Mouse (Mus musculus): ENCODE results near the gene Cygb. TPM values are rescaled to one million over a fixed set of nuclear protein-coding genes. Genes with fewer than 3 reads are reported as not detected.

Cygb gene
- polyA plus RNA-seq, 1 experiment from 2014 or later: 17.5 TPM

GRCm38 (mm10) chr11:116626299-116627071 is 27.6 kb downstream of the Cygb start, which contains the start of gene Rhbdf2:
Rhbdf2 (minus strand) TSS chr11:116627019.
- no peak for ATAC-seq
- no peak within 1 kb of the TSS for H3K27ac ChIP-seq (ENCODE audit: low read depth, low read length)
- whole genome bisulfite sequencing: 78% methylated on average over 10 of the region's 10 CpGs
- no peaks in the 10 kb centered on the region for H3K9me3 ChIP-seq (ENCODE audit: control insufficient read depth)
- no peaks in the 10 kb centered on the region for H3K27me3 ChIP-seq (replicated peaks; ENCODE audit: control insufficient read depth, insufficient read depth, low read length)
- H3K4me2 ChIP-seq (replicated peaks; ENCODE audit: low read depth): no peak within 1 kb of the TSS
- H3K9ac ChIP-seq (ENCODE audit: low read depth, low read length): no peak within 1 kb of the TSS
- H3K36me3 ChIP-seq (ENCODE audit: control insufficient read depth, insufficient read depth): no peaks in the 10 kb centered on the region
- no peak within 1 kb of the TSS for H3K4me3 ChIP-seq (ENCODE audit: low read depth, low read length)
- TF ChIP-seq CTCF (IDR thresholded peaks at IDR 0.05; ENCODE audit: low read depth): no peak
- H3K4me1 ChIP-seq (replicated peaks; ENCODE audit: control insufficient read depth, insufficient read depth, low read length): peaks cover 8% of the 10 kb centered on the region

- Histone ChIP-seq H3K9me3 (ENCODE audit: control insufficient read depth) (no peaks in the 10 kb centered on the region), H3K4me1 (replicated peaks; ENCODE audit: control insufficient read depth, insufficient read depth, low read length) (peaks cover 14% of the 10 kb centered on the region), H3K36me3 (ENCODE audit: control insufficient read depth, insufficient read depth) (no peaks in the 10 kb centered on the region), H3K4me2 (replicated peaks; ENCODE audit: low read depth) (no peak overlapping the region), H3K9ac (ENCODE audit: low read depth, low read length) (no peak overlapping the region), H3K27ac (ENCODE audit: low read depth, low read length) (no peak overlapping the region), H3K27me3 (replicated peaks; ENCODE audit: control insufficient read depth, insufficient read depth, low read length) (no peaks in the 10 kb centered on the region), H3K4me3 (ENCODE audit: low read depth, low read length) (no peak overlapping the region)
- WGBS: 71% methylated on average over 17 of the region's 17 CpGs
- ATAC-seq: no peak
- peak; percentile 80 for TF ChIP-seq CTCF (IDR thresholded peaks at IDR 0.05; ENCODE audit: low read depth)
Measured at GRCm38 (mm10) chr11:116625081-116626000, 28.8 kb downstream of the Cygb start.

- no peak for TF ChIP-seq CTCF (IDR thresholded peaks at IDR 0.05; ENCODE audit: low read depth)
- peak overlapping the region; percentile 70 for H3K9ac ChIP-seq (ENCODE audit: low read depth, low read length)
- H3K27me3 ChIP-seq (replicated peaks; ENCODE audit: control insufficient read depth, insufficient read depth, low read length): no peaks in the 10 kb centered on the region
- H3K4me3 ChIP-seq (ENCODE audit: low read depth, low read length): peak overlapping the region; percentile 72
- 15% methylated on average over 36 of the region's 42 CpGs for WGBS
- ATAC-seq: peak; percentile 80
- H3K36me3 ChIP-seq (ENCODE audit: control insufficient read depth, insufficient read depth): no peaks in the 10 kb centered on the region
- peaks cover 19% of the 10 kb centered on the region for H3K4me1 ChIP-seq (replicated peaks; ENCODE audit: control insufficient read depth, insufficient read depth, low read length)
- H3K27ac ChIP-seq (ENCODE audit: low read depth, low read length): peak overlapping the region; percentile 84
- H3K9me3 ChIP-seq (ENCODE audit: control insufficient read depth): no peaks in the 10 kb centered on the region
- peak overlapping the region; percentile 79 for H3K4me2 ChIP-seq (replicated peaks; ENCODE audit: low read depth)
Measured at GRCm38 (mm10) chr11:116624131-116624832, 29.8 kb downstream of the Cygb start.

GRCm38 (mm10) chr11:116623281-116624124 is 30.6 kb downstream of the Cygb start:
- H3K27me3 ChIP-seq (replicated peaks; ENCODE audit: control insufficient read depth, insufficient read depth, low read length): no peaks in the 10 kb centered on the region
- H3K9ac ChIP-seq (ENCODE audit: low read depth, low read length): peak overlapping the region; percentile 70
- no peaks in the 10 kb centered on the region for H3K36me3 ChIP-seq (ENCODE audit: control insufficient read depth, insufficient read depth)
- H3K27ac ChIP-seq (ENCODE audit: low read depth, low read length): peak overlapping the region; percentile 84
- H3K4me1 ChIP-seq (replicated peaks; ENCODE audit: control insufficient read depth, insufficient read depth, low read length): peaks cover 23% of the 10 kb centered on the region
- 6% methylated on average over 33 of the region's 40 CpGs for WGBS
- peak; percentile 47 for TF ChIP-seq CTCF (IDR thresholded peaks at IDR 0.05; ENCODE audit: low read depth)
- peak overlapping the region; percentile 79 for H3K4me2 ChIP-seq (replicated peaks; ENCODE audit: low read depth)
- peak; percentile 53 for ATAC-seq
- peak overlapping the region; percentile 72 for H3K4me3 ChIP-seq (ENCODE audit: low read depth, low read length)
- H3K9me3 ChIP-seq (ENCODE audit: control insufficient read depth): no peaks in the 10 kb centered on the region

GRCm38 (mm10) chr11:116621258-116621704 is 32.8 kb downstream of the Cygb start:
- peak; percentile 13 for ATAC-seq
- TF ChIP-seq CTCF (IDR thresholded peaks at IDR 0.05; ENCODE audit: low read depth): no peak
- H3K4me2 ChIP-seq (replicated peaks; ENCODE audit: low read depth): peak overlapping the region; percentile 4; the same call in 1 of the 2 replicates
- H3K4me3 ChIP-seq (ENCODE audit: low read depth, low read length): no peak overlapping the region
- no peaks in the 10 kb centered on the region for H3K9me3 ChIP-seq (ENCODE audit: control insufficient read depth)
- H3K27me3 ChIP-seq (replicated peaks; ENCODE audit: control insufficient read depth, insufficient read depth, low read length): no peaks in the 10 kb centered on the region
- H3K9ac ChIP-seq (ENCODE audit: low read depth, low read length): no peak overlapping the region
- H3K27ac ChIP-seq (ENCODE audit: low read depth, low read length): no peak overlapping the region
- WGBS: 54% methylated on average over 6 of the region's 6 CpGs
- no peaks in the 10 kb centered on the region for H3K36me3 ChIP-seq (ENCODE audit: control insufficient read depth, insufficient read depth)
- peaks cover 26% of the 10 kb centered on the region for H3K4me1 ChIP-seq (replicated peaks; ENCODE audit: control insufficient read depth, insufficient read depth, low read length)
